Mouse (Mus musculus) embryonic fibroblast, embryonic 13.5 days (primary cell): ENCODE results near the gene Morn3.
A peak's percentile ranks its signal among the peaks of the same experiment; 100 is the strongest.

Experiments
- CTCF ChIP-seq: IDR thresholded peaks from 2 replicates; pipeline ENCODE4 v1.5.1; 2011; ENCODE audit warnings: mild to moderate bottlenecking, control low read depth, low read length, moderate library complexity, borderline replicate concordance; ENCODE audit not compliant: insufficient read depth
- POLR2A ChIP-seq: IDR thresholded peaks from 2 replicates; pipeline ENCODE4 v1.6.1; 2011; ENCODE audit warnings: low read depth, mild to moderate bottlenecking, control low read depth, low read length, moderate library complexity

DNA sequence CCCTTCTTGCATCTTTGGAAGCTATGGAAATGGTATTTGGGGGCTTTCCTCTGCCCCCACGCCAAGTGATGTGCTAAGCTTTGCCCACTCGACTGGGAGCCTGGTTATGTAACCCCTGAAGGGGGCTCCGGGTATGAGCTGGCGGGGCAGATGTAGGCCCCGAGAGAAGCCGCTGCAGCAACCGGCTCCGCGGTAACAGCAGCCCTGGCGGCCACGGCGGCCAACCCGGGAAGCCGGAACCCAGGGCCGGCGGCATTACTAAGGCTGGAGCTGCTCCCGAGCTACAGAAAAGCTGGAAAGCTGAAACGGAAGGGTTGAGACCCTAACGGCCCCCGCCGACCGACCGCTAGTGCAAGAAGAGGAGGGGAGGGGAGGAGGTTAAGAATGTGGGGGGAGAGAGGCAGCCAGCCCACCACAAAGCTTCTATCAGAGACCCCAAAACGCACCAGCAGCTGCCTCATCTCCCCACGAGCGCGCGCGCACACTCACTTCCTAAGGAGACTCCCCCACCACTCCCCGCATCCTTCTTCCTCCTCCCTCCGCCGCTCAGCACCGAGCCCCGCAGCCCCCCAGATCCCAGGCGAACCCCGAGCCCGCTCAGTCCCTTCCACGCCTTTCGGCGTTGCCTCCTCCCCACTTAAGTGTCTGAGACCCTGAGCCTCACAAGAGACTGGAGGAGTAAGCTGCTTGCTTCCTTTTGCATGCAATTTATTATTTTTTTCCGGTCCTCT lies 58.6 kb downstream of the Morn3 start:
- peak; percentile 42 for TF ChIP-seq POLR2A
- TF ChIP-seq CTCF = no peak
